Mouse (Mus musculus) fibroblast of lung, adult 2 months (primary cell): ENCODE measurements around the gene Ubxn7.
"Not testable (repeated sequence)": the region's sequence is repeated elsewhere in the genome, so short reads cannot be mapped to it uniquely, and the experiment has no call there.

Experiments
- DNase-seq: peaks from one replicate; pipeline ENCODE4 v3.0.0-alpha.2; 2011; ENCODE audit warnings: low read depth

The Ubxn7 gene

DNA sequence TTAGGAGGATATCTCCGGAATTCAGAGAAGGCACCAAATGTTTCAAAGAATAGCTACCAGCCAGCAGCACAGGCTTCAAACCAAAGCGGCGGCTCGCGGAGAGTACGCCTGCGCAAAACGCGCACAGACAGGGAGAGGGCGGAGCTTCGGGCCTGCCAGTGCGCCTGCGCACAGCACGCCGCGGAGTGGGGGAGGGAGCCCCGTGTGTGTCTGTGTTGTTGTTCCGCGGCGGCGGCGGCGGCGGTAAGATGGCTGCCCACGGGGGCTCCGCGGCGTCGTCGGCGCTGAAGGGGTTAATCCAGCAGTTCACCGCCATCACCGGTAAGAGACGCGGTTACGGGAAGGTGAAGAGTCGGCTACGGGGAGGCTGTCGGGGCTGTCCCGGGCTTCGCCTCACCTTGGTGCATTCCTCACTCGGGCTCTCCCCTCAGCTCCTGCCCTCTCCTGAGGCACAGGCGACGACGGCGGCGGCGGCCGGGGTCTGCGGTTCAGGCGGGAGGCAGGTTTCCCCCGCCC is at the start of gene Ubxn7:
Ubxn7 (plus strand) TSS at position 218 of the 516 bp plus-strand sequence.
- peak; percentile 85 for DNase-seq

DNA sequence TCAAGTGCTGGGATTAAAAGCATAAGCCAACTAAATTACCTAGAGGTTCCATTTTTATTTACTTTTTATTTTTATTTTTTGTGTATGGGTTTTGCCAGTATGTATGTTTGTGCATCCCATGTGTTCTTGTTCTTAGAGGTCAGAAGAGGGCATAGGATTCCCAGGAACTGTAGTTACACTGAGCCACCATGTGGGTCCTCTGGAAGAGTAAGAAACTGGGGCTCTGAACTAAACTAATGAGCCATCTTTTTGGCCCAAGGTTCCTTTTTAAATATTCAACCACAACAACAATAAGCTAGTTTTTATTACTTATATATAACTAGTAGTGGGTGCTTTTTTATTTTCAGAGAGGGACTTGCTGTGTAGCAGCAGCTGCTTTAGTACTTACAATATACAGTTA is 49.4 kb upstream of the Ubxn7 start:
- DNase-seq: no peak

DNA sequence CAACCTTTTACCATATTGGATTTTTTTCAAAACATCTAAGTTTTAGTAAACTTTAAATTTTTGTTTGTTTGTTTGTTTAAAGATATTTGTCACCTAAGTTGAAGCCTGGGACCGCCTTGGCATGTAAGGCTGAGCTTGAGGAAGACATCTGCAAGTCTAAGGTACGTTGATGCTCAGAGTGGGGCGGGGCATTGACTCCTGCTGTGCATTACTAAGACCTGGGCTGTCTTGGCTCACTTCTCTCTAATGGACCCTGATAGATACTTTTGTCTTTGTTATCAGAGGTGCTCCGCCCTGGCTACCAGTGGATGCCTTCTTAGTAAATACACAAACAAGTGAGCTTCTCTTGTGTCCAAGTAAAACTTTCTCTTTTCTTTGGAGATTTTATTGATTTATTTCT is 40.2 kb upstream of the Ubxn7 start:
- DNase-seq: no peak

DNA sequence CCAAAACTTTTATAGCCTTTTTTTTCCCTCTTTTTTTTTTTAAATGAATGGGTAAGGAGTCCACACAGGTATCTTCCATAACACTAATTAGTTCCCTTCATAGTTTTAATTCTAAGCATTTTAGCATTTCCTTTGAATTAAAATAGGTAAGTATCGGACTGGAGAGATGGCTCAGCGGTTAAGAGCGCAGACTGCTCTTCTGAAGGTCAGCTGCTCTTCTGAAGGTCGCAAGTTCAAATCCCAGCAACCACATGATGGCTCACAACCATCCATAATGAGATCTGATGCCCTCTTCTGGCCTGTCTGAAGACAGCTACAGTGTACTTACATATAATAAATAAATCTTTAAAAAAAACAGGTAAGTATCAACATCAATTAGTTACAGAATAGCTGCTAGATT is 32.4 kb upstream of the Ubxn7 start:
- DNase-seq: not testable (repeated sequence)

DNA sequence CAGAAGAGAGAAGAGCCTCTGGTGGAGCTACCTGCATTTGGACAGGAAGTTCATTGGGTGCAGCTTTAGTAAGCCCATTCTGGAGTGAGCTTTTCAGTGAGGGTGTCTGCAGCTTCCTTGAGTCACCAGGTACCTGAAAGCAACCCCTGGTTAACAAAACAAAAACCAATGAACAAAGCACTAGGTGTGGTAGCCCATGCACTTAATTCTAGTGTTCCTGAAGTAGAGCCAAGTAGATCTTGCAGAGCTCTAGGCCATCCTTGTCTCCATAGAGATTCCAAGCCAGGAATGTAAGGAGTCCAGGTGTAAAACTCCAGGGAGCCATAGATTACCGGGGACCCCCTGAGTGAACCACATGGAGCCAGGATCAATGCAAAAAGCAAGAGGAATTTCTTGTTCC is 29.0 kb upstream of the Ubxn7 start:
- no peak for DNase-seq

DNA sequence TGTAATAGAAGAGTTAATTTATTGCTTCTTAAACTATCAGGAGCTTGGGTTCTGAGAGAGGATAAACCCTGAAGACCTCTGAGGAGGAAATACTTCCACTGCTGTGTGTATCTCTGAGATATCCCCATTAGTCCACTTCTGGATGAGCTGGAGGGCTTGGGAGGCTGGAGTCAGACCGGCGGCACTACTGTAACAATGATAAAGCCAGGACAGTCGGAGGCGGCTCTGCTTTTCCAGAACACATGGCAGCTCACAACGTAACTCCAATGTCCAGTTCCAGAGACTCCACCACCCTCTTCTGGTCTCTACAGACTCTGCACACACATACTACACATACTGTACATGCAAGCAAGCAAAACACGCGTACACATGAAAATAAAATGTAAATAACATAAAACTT is 28.2 kb upstream of the Ubxn7 start:
- no peak for DNase-seq

DNA sequence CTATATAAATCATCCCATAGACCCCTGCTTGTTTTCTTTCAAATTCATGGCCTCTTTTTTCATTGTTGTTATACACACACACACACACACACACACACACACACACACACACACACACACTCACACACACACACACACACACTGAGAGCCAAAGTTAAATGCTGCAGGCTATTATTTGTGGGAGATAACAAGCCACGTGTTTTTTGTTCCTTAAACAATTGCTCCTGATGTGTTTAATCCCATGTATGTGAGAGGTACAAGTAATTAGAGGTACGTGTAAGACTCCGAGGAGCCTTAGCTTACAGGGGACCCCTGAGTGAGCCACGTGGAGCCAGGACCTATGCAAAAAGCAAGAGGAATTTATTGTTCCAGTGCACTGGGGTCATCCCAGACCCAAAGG is 20.1 kb upstream of the Ubxn7 start:
- DNase-seq: no peak

DNA sequence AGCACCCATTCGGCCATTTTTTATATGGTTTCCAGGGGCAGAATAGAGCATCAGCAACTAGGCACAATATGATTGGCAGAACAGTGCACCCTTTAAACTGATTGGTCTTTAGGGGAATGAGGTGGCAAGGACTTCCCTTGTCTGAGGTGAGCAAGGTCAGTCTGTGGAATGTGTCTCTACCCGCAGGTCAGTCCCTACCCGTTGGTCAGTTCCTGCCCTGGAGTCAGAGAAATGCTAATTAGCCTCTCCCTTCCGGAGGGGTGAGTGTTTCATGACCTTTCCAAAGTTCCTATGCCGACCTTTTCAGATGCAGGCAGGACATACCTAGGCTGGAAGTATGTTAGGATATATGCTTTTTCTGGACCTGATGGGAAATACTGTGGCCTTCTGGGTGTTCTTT is 19.7 kb upstream of the Ubxn7 start:
- no peak for DNase-seq

DNA sequence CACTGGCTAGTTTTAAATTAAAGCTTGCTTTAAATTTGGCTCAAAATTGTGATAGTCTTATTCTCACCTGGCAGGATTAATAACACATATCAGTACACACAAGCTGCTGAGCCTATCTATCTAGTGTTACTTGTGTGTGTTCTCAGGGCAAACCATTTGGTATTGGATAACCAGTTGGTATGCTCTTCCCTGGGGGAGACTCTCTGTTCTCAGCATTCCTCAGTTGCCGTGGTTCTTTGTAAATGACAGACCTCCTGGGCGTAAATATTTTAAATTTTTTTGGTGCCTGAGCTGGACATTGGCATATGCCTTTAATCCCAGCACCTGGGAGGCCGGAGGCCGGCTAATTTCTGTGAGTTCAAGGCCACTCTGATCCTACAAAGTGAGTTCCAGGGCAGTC is 19.2 kb upstream of the Ubxn7 start:
- no peak for DNase-seq

DNA sequence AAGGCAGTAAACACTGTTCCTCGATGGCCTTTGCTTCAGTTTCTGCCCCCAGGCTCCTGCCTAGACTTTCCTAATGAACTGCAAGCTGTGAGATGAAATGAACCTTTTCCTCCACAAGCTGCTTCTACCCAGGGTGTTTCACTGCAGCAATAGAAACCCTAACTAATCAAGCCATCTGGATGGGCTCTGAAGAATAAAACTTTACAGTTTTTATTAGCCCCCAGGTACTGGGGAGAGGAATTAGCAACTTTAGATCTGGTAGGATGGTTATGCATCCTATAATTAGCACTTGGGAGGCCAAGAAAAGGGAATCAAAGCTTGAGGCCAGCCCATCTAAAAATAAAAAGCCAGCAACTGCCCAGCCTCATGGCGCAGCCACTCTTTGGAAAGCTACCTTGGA is 15.5 kb upstream of the Ubxn7 start:
- no peak for DNase-seq

DNA sequence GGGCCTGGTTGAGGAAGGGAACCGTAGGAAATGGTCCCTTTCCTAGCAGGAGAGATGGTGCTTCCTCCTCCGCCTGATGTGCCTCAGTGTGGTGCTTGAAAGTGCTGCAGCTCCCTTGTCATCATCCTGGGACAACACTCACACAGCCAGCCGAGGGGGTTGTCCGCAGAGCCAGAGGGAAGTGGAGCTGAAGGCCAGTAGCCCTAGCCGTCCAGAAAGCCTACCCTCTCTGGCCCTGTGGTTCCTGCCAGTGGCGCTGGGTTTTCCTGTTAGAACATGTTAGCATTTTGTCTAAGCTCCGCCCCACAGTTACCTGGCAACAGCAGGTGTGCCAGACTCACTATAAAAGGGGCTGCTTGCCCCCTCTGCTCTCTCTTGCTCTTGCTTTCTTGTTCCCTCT is 8.1 kb upstream of the Ubxn7 start:
- no peak for DNase-seq

DNA sequence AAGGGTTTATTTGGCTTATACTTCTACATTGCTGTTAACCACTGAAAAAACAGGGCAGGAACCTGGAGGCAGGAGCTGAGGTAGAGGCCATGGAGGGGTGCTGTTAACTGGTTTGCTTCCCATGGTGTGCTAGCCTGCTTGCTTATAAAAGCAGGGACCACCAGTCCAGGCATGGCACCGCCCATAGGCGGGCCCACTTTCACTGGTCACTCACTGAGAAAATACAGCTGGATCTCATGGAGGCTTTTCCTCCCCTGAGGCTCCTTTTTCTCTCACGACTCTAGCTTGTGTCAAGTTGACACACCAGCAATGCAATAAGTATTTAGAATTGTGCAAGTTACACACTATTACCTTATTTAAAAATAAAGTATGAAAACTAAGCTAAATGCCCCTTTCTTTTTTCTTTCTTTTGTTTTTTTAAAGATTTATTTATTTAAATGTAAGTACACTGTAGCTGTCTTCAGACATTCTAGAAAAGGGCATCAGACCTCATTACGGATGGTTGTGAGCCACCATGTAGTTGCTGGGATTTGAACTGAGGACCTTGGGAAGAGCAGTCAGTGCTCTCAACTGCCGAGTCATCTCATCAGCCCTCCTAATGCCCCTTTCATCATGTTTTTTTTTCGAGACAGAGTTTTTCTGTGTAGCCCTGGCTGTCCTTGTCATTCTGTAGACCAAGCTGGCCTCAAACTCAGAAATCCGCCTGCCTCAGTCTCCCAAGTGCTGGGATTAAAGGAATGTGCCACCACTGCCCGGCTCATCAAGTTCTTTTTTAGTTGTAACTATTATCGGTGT is 984 bp upstream of the Ubxn7 start:
- DNase-seq: no peak

DNA sequence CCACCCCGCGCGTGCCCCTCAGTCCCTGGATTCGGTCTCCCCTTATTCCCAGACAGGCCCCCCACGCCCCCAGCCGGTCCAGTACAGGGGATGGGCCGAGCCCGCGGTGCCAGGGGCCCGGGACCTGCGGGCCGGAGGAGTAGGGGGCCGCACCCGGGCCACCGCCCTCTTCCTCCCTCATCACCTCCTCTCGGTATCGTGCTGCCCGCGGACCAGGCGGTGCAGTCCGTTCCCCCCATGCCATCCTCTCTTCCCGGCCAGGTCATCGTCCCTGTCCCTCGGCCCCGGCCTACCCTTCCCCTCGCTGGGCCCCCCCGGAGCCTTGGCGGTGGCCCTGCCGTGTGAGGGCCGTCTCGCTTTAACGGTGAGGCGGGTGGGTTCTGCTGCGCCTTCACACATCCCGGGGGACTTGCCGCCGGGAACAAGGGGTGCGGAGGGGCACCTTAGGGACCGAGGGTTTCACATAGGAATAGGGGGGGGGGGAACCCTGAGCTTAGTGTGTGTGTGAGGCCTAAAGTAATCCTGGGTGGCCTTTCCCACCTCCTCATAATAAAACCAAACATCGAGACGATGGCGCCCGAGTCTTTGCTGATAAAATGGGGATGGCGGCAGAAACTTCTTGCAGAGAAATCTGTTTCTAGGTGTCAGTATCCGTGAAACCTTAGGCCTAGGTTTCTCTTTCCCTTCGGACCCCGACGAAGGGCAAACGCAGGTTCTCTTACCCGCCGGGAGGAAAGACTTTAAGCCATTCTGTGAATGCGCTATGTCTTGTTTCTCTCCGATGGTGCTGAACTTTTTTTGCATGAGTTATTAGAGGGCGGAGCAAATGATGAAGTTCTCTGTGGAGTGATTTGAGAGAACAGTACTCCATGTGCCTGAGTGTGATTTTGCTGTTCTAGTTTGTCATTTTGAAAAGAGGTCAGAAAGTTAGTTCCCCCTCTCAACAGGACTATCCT is 777 bp downstream of the Ubxn7 start:
- peak; percentile 37 for DNase-seq

DNA sequence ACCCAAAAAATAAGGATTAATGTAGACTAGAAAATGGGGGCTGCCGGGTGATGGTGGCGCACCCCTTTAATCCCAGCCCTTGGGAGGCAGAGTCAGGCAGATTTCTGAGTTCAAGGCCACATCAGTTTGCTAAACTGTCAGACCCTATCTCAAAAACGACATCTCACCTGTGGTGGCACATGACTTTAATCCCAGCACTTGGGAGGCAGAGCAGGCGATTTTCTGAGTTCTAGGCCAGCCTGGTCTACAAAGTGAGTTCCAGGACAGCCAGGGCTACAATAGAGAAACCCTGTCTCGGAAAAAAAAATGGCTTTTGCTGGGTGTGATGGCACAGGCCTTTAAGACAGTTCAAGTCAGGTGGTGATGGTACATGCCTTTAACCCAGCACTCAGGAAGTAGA is 3.1 kb downstream of the Ubxn7 start:
- DNase-seq: no peak

DNA sequence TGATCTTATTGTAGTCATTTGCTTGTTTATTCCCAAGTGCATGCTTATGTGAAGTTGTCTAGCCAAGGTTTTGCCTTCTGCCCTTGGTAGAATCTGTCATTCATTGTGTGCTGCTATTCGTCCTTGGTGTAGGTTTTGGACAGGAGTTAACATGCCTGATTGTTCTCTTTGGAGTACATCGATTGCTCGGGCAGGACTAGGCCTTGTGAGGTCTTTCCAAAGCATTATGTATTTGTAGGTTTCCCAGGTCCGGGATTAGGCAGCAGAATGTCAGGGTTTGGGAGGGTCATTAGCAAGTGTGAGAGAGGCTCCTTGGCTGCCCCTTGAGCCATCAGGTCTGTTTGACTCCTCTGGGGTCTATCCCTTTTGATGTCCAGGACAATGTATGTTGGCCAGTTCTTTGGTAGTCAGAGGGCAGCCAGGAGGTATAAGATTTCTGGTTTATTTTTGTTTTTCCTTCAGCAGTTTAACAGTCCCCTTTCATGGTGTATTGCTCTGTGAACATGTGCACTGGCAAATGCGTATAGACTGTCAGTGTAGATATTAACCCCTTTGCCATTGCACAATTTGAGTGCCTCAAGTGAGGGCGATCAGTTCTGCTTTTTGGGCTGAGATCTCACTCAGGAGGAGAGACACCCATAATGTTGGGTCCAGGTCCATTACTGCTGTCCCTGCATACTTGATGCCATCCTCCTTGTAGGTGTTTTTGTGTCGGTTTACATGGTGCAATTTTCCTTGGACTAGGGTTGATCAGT is 4.1 kb downstream of the Ubxn7 start:
- no peak for DNase-seq

DNA sequence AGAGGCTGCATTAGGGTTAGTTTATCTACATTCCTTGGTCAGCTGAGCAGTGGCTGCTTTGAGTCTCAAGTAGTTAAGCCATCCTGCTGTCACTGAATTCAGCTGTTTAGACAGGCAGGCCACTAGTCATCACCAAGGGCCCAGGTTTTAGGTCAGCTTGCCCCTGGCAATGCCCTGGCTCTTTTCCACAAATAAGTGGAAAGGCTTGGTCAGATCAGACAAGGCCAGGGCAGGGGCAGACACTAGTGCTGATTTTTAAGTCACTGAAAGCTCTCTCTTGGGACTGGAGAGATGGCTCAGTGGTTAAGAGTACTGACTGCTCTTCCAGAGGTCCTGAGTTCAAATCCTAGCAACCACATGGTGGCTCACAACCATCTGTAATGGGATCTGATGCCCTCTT is 4.9 kb downstream of the Ubxn7 start:
- DNase-seq: no peak

DNA sequence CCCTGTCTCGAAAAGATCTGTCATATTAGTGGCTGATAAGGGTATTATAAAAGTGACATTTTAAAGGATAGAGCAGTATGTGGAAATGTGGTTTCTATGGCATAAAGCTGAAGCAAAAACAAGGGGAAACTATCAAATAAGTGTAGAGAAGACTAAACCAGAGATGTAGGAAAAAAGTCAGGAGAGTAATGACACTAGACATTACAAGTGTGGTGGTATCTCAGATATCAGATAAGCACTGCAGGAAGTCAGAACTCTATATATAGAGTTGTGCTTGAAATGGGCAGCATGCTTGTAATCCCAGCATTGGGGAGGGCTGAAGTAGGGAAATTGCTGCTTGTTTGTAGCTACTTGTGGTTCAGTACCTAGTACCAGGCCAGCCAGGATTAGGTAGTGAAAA is 8.4 kb downstream of the Ubxn7 start:
- no peak for DNase-seq

DNA sequence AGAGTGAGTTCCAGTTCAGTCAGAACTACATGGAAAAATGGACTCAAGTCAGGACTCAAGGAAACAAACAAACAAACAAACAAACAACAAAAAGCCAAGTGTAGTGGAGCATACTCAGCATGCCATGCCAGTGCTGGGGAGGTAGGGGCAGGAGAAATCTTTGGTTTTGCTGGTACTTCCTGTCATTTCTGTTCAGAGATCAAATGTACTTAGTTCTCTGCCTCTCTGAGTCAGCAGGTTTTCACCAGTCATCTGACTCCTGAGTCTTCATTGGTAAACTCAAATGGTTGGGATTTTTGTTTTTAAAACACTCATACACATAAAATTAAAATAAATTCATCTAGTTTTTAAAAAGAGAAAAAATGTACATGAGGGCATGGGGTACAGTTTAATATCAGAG is 13.5 kb downstream of the Ubxn7 start:
- DNase-seq: no peak

DNA sequence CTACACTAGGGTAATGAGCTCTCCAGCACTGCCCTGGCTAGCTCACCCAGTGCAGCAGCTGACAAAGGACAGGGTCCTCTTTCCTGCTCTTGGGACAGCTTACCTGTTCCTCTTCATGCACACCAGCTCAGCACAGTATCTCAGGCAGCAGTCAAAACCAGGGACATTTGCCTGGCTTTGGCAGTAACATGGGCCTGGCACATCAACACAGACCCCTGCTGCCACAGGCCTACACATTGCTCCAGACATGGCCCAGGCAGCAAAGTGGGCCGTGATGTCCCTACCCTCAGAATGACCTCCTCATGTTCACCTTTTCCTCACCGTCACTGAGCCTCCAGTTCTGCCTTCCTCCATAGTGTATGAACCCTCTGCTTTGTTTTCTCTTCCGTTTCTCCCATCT is 18.7 kb downstream of the Ubxn7 start:
- no peak for DNase-seq

DNA sequence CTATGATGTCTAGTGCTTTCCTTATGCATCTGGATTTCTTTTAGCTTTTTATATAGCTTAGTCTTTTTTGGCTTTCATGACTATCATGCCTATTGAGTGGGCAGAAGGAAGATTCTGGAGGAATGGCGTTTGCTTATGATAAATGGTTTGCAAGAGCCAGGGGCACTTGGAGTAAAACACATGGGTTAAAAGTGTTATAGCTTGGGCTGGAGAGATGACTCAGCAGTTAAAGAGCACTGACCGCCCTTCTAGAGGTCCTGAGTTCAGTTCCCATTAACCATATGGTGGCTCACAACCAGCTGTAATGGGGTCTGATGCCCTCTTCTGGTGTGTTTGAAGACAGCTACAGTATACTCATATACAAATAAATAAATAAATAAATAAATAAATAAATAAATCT is 31.5 kb downstream of the Ubxn7 start:
- no peak for DNase-seq

DNA sequence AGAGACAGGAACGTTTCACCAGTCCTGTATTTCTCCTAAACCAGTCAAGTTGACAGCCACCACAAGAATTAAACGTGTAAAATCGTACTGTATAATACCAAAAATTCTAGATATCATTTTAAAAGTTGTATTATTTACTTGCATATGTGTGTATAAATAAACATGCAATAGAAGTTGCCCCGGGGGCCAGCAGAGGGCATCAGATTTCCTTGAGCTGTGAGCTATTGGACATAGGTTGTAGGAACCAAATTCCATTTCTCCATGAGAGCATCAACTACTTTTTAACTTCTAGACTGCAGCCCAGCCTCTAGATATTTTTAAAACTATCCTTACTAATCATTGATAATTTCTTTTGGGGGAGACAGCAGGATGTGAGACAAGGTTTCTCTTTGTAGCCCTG is 39.3 kb downstream of the Ubxn7 start:
- DNase-seq: no peak

DNA sequence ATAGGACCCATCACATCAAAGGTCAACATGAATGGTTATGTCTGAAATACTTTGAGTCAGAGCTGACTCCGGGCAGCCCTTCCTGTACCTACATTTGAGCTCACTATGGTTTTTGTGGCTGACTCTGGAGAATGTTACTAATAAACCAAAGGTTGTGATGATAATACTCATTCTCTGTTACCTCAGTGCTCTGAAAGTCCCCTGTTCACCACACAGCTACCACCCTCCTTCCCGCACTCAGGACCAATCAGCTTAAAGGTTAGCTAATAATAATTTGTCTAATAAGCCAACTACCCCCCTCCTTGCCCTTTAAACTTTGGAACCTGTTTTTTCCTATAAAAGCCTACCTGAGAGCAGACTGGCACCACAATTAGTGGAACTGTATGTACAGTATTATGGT is 47.5 kb downstream of the Ubxn7 start:
- no peak for DNase-seq
